Mouse (Mus musculus) E14TG2a.4 (cell line): ENCODE results near the gene Xkr7.

Experiments
- CTCF ChIP-seq: conservative IDR thresholded peaks from 2 replicates; pipeline ENCODE4 v1.5.1; 2014; ENCODE audit warnings: low read length
- NANOG ChIP-seq: IDR thresholded peaks from 2 replicates; pipeline ENCODE4 v1.6.1; 2014; ENCODE audit warnings: borderline replicate concordance, low read length, mixed read lengths
- POU5F1 ChIP-seq: IDR thresholded peaks from 2 replicates; pipeline ENCODE4 v1.6.1; 2014; ENCODE audit warnings: low read length, borderline replicate concordance

- TF ChIP-seq CTCF (no peak), POU5F1 (no peak), NANOG (no peak)
Measured at GRCm38 (mm10) chr2:152985582-152985981, 46.1 kb upstream of the Xkr7 start.
